Mouse (Mus musculus) stomach, postnatal 0 days (tissue): ENCODE measurements around the gene Elf2.

ENCODE experiments used
- CTCF ChIP-seq: IDR thresholded peaks from 2 replicates; pipeline ENCODE4 v1.5.1; 2016; ENCODE audit warnings: antibody characterized with exemption, low read depth, mild to moderate bottlenecking, moderate library complexity
- EP300 ChIP-seq: optimal IDR thresholded peaks from 2 replicates; pipeline ENCODE3; 2016; ENCODE audit warnings: antibody characterized with exemption

DNA sequence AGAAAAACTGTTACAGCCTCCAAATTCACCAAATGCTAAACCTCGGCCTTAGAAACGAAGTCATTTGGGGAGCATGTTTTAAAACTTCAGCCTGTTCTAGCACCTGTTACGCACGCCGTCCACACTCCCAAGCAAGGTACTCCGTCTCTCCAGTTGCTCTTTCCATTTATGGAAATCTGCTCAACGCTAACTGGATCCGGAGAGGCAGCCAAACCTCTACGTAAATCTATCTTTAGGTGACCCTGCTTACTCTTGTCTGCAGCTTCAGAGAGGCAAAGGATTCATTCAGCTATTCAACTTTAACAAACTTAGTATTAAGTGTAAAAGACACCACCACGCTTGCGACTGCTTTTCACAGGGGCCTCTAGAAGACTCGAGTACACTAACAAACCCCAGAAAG is 72.0 kb downstream of the Elf2 start:
- TF ChIP-seq CTCF: no peak
- TF ChIP-seq EP300: peak; percentile 18
